Mouse (Mus musculus) midbrain, embryonic 10.5 days (tissue): Measurements from ENCODE around the gene Ephx1. TPM values are rescaled to one million over a fixed set of nuclear protein-coding genes. Genes with fewer than 3 reads are reported as not detected.
"Not testable (repeated sequence)": the region's sequence is repeated elsewhere in the genome, so short reads cannot be mapped to it uniquely, and the experiment has no call there.

Source experiments
- DNase-seq: peaks from one replicate; pipeline ENCODE4 v3.0.0-alpha.2; 2017; ENCODE audit warnings: low spot score
- H3K27ac ChIP-seq: fragments of 300-500 bp; sonication (generic); replicated peaks from 2 replicates; pipeline ENCODE4 v1.5.1; 2016; ENCODE audit warnings: mild to moderate bottlenecking
- H3K27me3 ChIP-seq: fragments of 300-500 bp; sonication (generic); 2 replicates; pipeline ENCODE4 v1.6.1; 2016; ENCODE audit warnings: low read depth, mild to moderate bottlenecking; ENCODE audit not compliant: poor library complexity, severe bottlenecking
- H3K36me3 ChIP-seq: fragments of 300-500 bp; sonication (generic); 2 replicates; pipeline ENCODE4 v1.6.1; 2016; ENCODE audit warnings: mild to moderate bottlenecking, moderate library complexity
- H3K4me1 ChIP-seq: fragments of 300-500 bp; sonication (generic); 2 replicates; pipeline ENCODE4 v1.6.1; 2016
- H3K4me3 ChIP-seq: fragments of 300-500 bp; sonication (generic); 2 replicates; pipeline ENCODE4 v1.5.1; 2016; ENCODE audit warnings: mild to moderate bottlenecking, moderate library complexity
- H3K9me3 ChIP-seq: fragments of 300-500 bp; sonication (generic); replicated peaks from 2 replicates; pipeline ENCODE4 v1.6.1; 2016; ENCODE audit warnings: mild to moderate bottlenecking
- WGBS: fragments of 180-500 bp; shearing (Covaris S2); methylation state at CpG from one replicate; pipeline ENCODE4 v1.1.7; 2016; 5-methylcytosine and 5-hydroxymethylcytosine counted together
- polyA plus RNA-seq: library from polyadenylated mRNA; unstranded; fragments of >200 nt; fragmentation: Nextera tagmentation; extraction: Ambion mirVana; gene quantifications from 2 replicates; pipeline ENCODE4 v1.2.1, GENCODE M21; 2016

Gene Ephx1
- polyA plus RNA-seq, 1 experiment from 2014 or later = 0.94 TPM

GRCm38 (mm10) chr1:180940776-180941460 is 79.8 kb downstream of the Ephx1 start:
- Histone ChIP-seq H3K9me3 (no peaks in the 10 kb centered on the region), H3K27ac (0 out of 2 replicates have a peak overlapping the region, but pooled peaks have one; percentile 86), H3K4me1 (peaks cover 50% of the 10 kb centered on the region), H3K4me3 (0 out of 2 replicates have a peak overlapping the region, but pooled peaks have one; percentile 87), H3K27me3 (peaks cover 86% of the 10 kb centered on the region), H3K36me3 (no peaks in the 10 kb centered on the region)
- 88% methylated on average over 7 of the region's 7 CpGs for WGBS
- no peak for DNase-seq

- 80% methylated on average over 2 of the region's 2 CpGs for WGBS
- H3K4me3 ChIP-seq, H3K27ac ChIP-seq, H3K9me3 ChIP-seq, H3K36me3 ChIP-seq, DNase-seq: not testable (repeated sequence)
- Histone ChIP-seq H3K27me3 (peaks cover 91% of the 10 kb centered on the region), H3K4me1 (peaks cover 55% of the 10 kb centered on the region)
Observed at GRCm38 (mm10) chr1:180938781-180939180, 81.9 kb downstream of the Ephx1 start.

DNA sequence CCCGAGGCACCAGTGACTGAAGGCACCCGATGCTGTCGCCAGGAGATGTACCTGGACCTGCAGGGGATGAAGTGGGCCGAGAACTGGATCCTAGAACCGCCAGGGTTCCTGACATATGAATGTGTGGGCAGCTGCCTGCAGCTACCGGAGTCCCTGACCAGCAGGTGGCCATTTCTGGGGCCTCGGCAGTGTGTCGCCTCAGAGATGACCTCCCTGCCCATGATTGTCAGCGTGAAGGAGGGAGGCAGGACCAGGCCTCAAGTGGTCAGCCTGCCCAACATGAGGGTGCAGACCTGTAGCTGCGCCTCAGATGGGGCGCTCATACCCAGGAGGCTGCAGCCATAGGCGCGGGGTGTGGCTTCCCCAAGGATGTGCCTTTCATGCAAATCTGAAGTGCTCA is 83.1 kb downstream of the Ephx1 start:
- H3K27ac ChIP-seq, H3K36me3 ChIP-seq, H3K4me3 ChIP-seq, H3K9me3 ChIP-seq, DNase-seq: not testable (repeated sequence)
- Histone ChIP-seq H3K27me3 (peaks cover 91% of the 10 kb centered on the region), H3K4me1 (peaks cover 55% of the 10 kb centered on the region)
- WGBS = 11% methylated on average over 13 of the region's 13 CpGs

GRCm38 (mm10) chr1:180936610-180937398 is 83.9 kb downstream of the Ephx1 start:
- Histone ChIP-seq H3K4me3 (peak overlapping the region; percentile 43), H3K4me1 (peaks cover 46% of the 10 kb centered on the region), H3K27me3 (peaks cover 83% of the 10 kb centered on the region)
- not testable (repeated sequence) for H3K27ac ChIP-seq, H3K9me3 ChIP-seq, H3K36me3 ChIP-seq
- DNase-seq = peak; percentile 58
- WGBS = under 1% methylated on average over 36 of the region's 41 CpGs

GRCm38 (mm10) chr1:180934467-180935419 is 86.0 kb downstream of the Ephx1 start, which contains the start of gene Lefty1:
Gene Lefty1, plus strand, starts transcription at chr1:180935022.
- H3K36me3 ChIP-seq = no peaks in the 10 kb centered on the region

GRCm38 (mm10) chr1:180933659-180934058 is 87.0 kb downstream of the Ephx1 start:
- no peak overlapping the region for H3K4me3 ChIP-seq
- H3K4me1 ChIP-seq = peaks cover 38% of the 10 kb centered on the region
- peaks cover 61% of the 10 kb centered on the region for H3K27me3 ChIP-seq
- no peak overlapping the region for H3K27ac ChIP-seq
- DNase-seq = no peak
- H3K36me3 ChIP-seq = no peaks in the 10 kb centered on the region
- H3K9me3 ChIP-seq = no peaks in the 10 kb centered on the region
- 12% methylated on average over 6 of the region's 6 CpGs for WGBS

More at GRCm38 (mm10) chr1:180934467-180935419, 86.0 kb downstream of the Ephx1 start, which contains the start of gene Lefty1:
- H3K4me3 ChIP-seq = no peak within 1 kb of the TSS
- H3K27ac ChIP-seq = no peak within 1 kb of the TSS
- H3K4me1 ChIP-seq = peaks cover 38% of the 10 kb centered on the region
- 12% methylated on average over 21 of the region's 21 CpGs for WGBS
- H3K27me3 ChIP-seq = peaks cover 62% of the 10 kb centered on the region
- no peak for DNase-seq
- H3K9me3 ChIP-seq = no peaks in the 10 kb centered on the region

- WGBS = 86% methylated on average over 3 of the region's 3 CpGs
- Histone ChIP-seq H3K27ac (no peak overlapping the region), H3K36me3 (no peaks in the 10 kb centered on the region), H3K4me1 (peaks cover 23% of the 10 kb centered on the region), H3K4me3 (no peak overlapping the region), H3K27me3 (peaks cover 35% of the 10 kb centered on the region), H3K9me3 (no peaks in the 10 kb centered on the region)
- DNase-seq = no peak
Observed at GRCm38 (mm10) chr1:180931106-180931505, 89.6 kb downstream of the Ephx1 start.

DNA sequence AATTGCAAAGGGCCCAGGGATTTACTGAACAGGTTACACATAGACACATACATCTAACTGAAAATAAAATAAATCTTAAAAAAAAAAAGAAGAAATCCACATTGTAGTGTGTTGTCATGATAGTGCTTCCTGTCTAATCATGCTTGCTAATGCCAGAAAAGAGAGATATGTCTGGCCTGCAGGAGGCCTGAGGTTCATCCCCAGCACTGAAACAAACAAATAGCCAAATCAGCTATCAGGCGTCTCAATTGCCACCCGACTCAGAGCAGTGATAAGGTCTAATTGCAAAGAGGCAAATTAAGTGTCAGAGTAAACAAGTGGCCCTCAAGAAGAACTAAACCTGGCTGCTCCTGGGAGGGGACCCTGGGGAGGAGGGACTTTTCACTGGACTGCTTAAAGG is 91.1 kb downstream of the Ephx1 start:
- no peaks in the 10 kb centered on the region for H3K36me3 ChIP-seq
- H3K9me3 ChIP-seq = no peaks in the 10 kb centered on the region
- H3K27ac ChIP-seq = no peak overlapping the region
- no peak overlapping the region for H3K4me3 ChIP-seq
- WGBS = 67% methylated on average over 2 of the region's 2 CpGs
- peaks cover 20% of the 10 kb centered on the region for H3K27me3 ChIP-seq
- H3K4me1 ChIP-seq = peaks cover 16% of the 10 kb centered on the region
- DNase-seq = no peak

DNA sequence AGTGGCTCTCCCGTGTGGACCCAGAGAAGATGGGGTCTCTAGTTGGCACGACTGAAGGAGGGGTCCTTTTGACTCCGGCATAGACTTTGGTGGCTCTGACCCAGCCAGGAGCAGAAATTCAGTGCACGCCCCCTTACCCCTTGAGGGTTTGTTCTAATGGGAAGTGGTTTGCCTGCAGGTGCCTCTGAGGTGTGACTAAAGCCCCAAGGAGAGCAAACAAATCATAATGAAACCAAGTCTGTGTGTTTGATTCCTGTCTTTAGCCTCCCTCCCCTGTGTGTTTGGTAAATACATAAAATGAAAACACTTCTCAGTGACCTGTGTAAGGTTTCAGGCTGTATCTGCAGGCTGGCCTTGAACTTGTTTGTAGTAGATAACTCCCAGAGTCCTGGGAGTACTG is 94.4 kb downstream of the Ephx1 start:
- no peaks in the 10 kb centered on the region for H3K9me3 ChIP-seq
- H3K4me1 ChIP-seq = no peaks in the 10 kb centered on the region
- no peak for DNase-seq
- H3K27ac ChIP-seq = no peak overlapping the region
- no peak overlapping the region for H3K4me3 ChIP-seq
- H3K27me3 ChIP-seq = no peaks in the 10 kb centered on the region
- 76% methylated on average over 4 of the region's 4 CpGs for WGBS
- H3K36me3 ChIP-seq = no peaks in the 10 kb centered on the region

Other genes starting within 250 kb of the Ephx1 start
- gene H3f3a, start 207.0 kb downstream of the Ephx1 start, polyA plus RNA-seq = 2,611 and 2,764 TPM in 2 replicates
- gene Sde2, start 169.8 kb downstream of the Ephx1 start, polyA plus RNA-seq = 39.0 and 42.1 TPM in 2 replicates
- gene Lefty2, start 127.8 kb downstream of the Ephx1 start, polyA plus RNA-seq = not detected in 2 replicates
- 134 and 144 TPM in 2 replicates for gene Pycr2, start 116.6 kb downstream of the Ephx1 start, polyA plus RNA-seq
- gene Lefty1, start 85.9 kb downstream of the Ephx1 start, polyA plus RNA-seq = 0.60 and 0.67 TPM in 2 replicates
- 2.2 and 3.6 TPM in 2 replicates for gene Tmem63a, start 78.6 kb downstream of the Ephx1 start, polyA plus RNA-seq
- gene 9130409I23Rik, start 30.3 kb upstream of the Ephx1 start, polyA plus RNA-seq = not detected in 2 replicates
- 42.6 and 43.2 TPM in 2 replicates for gene Nvl, start 123.3 kb upstream of the Ephx1 start, polyA plus RNA-seq
- 120 and 133 TPM in 2 replicates for gene Cnih4, start 123.8 kb upstream of the Ephx1 start, polyA plus RNA-seq
- gene Wdr26, start 191.1 kb upstream of the Ephx1 start, polyA plus RNA-seq = 29.8 and 33.8 TPM in 2 replicates